Mouse (Mus musculus) midbrain, embryonic 16.5 days (tissue): ENCODE results near the gene Olfr1255. TPM values are rescaled to one million over a fixed set of nuclear protein-coding genes. Genes with fewer than 3 reads are reported as not detected.

ENCODE experiments used
- polyA plus RNA-seq: library from polyadenylated mRNA; unstranded; fragments of >200 nt; fragmentation: Nextera tagmentation; extraction: Ambion mirVana; gene quantifications from 2 replicates; pipeline ENCODE4 v1.2.1, GENCODE M21; 2015

Olfr1255 gene
- polyA plus RNA-seq, 1 experiment from 2014 or later: not detected

Other genes with a start within 250 kb of the Olfr1255 start
- not detected in 2 replicates for gene Olfr1245, start 233.6 kb upstream of the Olfr1255 start, polyA plus RNA-seq
- gene Olfr1246, start 218.9 kb upstream of the Olfr1255 start, polyA plus RNA-seq: not detected in 2 replicates
- not detected in 2 replicates for gene Olfr1247, start 197.9 kb upstream of the Olfr1255 start, polyA plus RNA-seq
- gene Olfr1248, start 193.8 kb upstream of the Olfr1255 start, polyA plus RNA-seq: not detected in 2 replicates
- gene Olfr1249, start 177.1 kb upstream of the Olfr1255 start, polyA plus RNA-seq: not detected in 2 replicates
- gene Olfr1250, start 150.6 kb upstream of the Olfr1255 start, polyA plus RNA-seq: not detected in 2 replicates
- not detected in 2 replicates for gene Olfr1251, start 140.1 kb upstream of the Olfr1255 start, polyA plus RNA-seq
- not detected in 2 replicates for gene Olfr1252, start 87.0 kb upstream of the Olfr1255 start, polyA plus RNA-seq
- gene Olfr1253, start 55.0 kb upstream of the Olfr1255 start, polyA plus RNA-seq: not detected in 2 replicates
- gene Olfr1254, start 18.4 kb upstream of the Olfr1255 start, polyA plus RNA-seq: not detected in 2 replicates
- not detected in 2 replicates for gene Olfr1256, start 29.5 kb downstream of the Olfr1255 start, polyA plus RNA-seq
- not detected in 2 replicates for gene Olfr48, start 36.2 kb downstream of the Olfr1255 start, polyA plus RNA-seq
- gene Olfr1257, start 66.4 kb downstream of the Olfr1255 start, polyA plus RNA-seq: not detected in 2 replicates
- gene Olfr1258, start 115.3 kb downstream of the Olfr1255 start, polyA plus RNA-seq: not detected in 2 replicates
- not detected in 2 replicates for gene Olfr1259, start 136.6 kb downstream of the Olfr1255 start, polyA plus RNA-seq
- not detected in 2 replicates for gene Olfr1260, start 162.3 kb downstream of the Olfr1255 start, polyA plus RNA-seq
- not detected in 2 replicates for gene Olfr1261, start 179.2 kb downstream of the Olfr1255 start, polyA plus RNA-seq
- not detected in 2 replicates for gene Olfr1262, start 188.1 kb downstream of the Olfr1255 start, polyA plus RNA-seq
- gene Olfr1263, start 200.1 kb downstream of the Olfr1255 start, polyA plus RNA-seq: not detected in 2 replicates
- gene Olfr1264, start 213.5 kb downstream of the Olfr1255 start, polyA plus RNA-seq: not detected in 2 replicates
- gene Olfr1265, start 223.3 kb downstream of the Olfr1255 start, polyA plus RNA-seq: not detected in 2 replicates